Mouse (Mus musculus) neural tube, embryonic 12.5 days (tissue): ENCODE results near the gene Ttc19. TPM values are rescaled to one million over a fixed set of nuclear protein-coding genes. Genes with fewer than 3 reads are reported as not detected.

Source experiments
- ATAC-seq: fragments of 200-750 bp; cut with Nextera tagmentation; 2 replicates; pipeline ENCODE4 v1.8.0; 2017; ENCODE audit warnings: low read depth, mild to moderate bottlenecking, moderate TSS enrichment, moderate library complexity; ENCODE audit not compliant: low FRiP score
- H3K27ac ChIP-seq: fragments of 300-500 bp; sonication (generic); 2 replicates; pipeline ENCODE4 v1.5.1; 2016
- H3K27me3 ChIP-seq: fragments of 300-500 bp; sonication (generic); replicated peaks from 2 replicates; pipeline ENCODE4 v1.6.1; 2016; ENCODE audit warnings: mild to moderate bottlenecking
- H3K36me3 ChIP-seq: fragments of 300-500 bp; sonication (generic); 2 replicates; pipeline ENCODE4 v1.6.1; 2016; ENCODE audit warnings: mild to moderate bottlenecking
- H3K4me1 ChIP-seq: fragments of 300-500 bp; sonication (generic); 2 replicates; pipeline ENCODE4 v1.6.1; 2016
- H3K4me2 ChIP-seq: fragments of 300-500 bp; sonication (generic); replicated peaks from 2 replicates; pipeline ENCODE4 v1.6.1; 2016; ENCODE audit warnings: mild to moderate bottlenecking
- H3K4me3 ChIP-seq: fragments of 300-500 bp; sonication (generic); 2 replicates; pipeline ENCODE4 v1.5.1; 2016
- H3K9ac ChIP-seq: fragments of 300-500 bp; sonication (generic); 2 replicates; pipeline ENCODE4 v1.6.1; 2016; ENCODE audit warnings: mild to moderate bottlenecking
- H3K9me3 ChIP-seq: fragments of 300-500 bp; sonication (generic); 2 replicates; pipeline ENCODE4 v1.6.1; 2016; ENCODE audit warnings: mild to moderate bottlenecking
- whole genome bisulfite sequencing: fragments of 180-500 bp; shearing (Covaris S2); methylation state at CpG from one replicate; pipeline ENCODE4 v1.1.7; 2016; 5-methylcytosine and 5-hydroxymethylcytosine counted together
- polyA plus RNA-seq: library from polyadenylated mRNA; unstranded; fragments of >200 nt; fragmentation: Nextera tagmentation; extraction: Ambion mirVana; gene quantifications from 2 replicates; pipeline ENCODE4 v1.2.1, GENCODE M21; 2016

The Ttc19 gene
- polyA plus RNA-seq, 1 experiment from 2014 or later = 37.0 TPM

DNA sequence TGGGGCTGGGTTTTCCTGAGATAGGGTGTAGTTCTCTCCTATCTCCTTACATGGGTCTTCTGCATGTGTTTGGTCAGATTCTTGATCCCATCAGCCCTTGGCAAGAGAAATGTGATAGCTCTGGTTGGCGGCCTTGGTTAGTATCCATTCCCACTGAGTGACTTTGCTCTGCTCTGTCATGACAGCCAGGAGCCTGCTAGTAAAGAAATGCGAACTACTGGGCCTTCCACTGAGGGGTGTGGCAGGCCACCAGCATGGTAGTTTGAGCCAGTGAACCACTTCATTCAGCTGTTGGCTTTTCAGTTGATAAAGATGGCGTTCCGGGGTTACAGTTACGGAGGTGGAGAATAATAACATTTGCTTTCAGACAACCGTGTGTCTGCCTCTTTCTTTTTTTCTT is 17.6 kb downstream of the Ttc19 start:
- Histone ChIP-seq H3K9ac (no peak overlapping the region), H3K27me3 (no peaks in the 10 kb centered on the region), H3K4me2 (no peak overlapping the region), H3K36me3 (peaks cover 26% of the 10 kb centered on the region; the same call in 1 of the 2 replicates), H3K4me3 (no peak overlapping the region), H3K27ac (no peak overlapping the region), H3K4me1 (peaks cover 6% of the 10 kb centered on the region; the same call in 1 of the 2 replicates), H3K9me3 (no peaks in the 10 kb centered on the region)
- no peak for ATAC-seq
- WGBS = 86% methylated on average over 6 of the region's 6 CpGs

GRCm38 (mm10) chr11:62305866-62306265 is 24.6 kb downstream of the Ttc19 start:
- Histone ChIP-seq H3K9me3 (no peaks in the 10 kb centered on the region), H3K4me1 (peaks cover 6% of the 10 kb centered on the region; the same call in 1 of the 2 replicates), H3K27ac (no peak overlapping the region), H3K27me3 (no peaks in the 10 kb centered on the region), H3K36me3 (peaks cover 28% of the 10 kb centered on the region), H3K4me3 (no peak overlapping the region), H3K4me2 (no peak overlapping the region), H3K9ac (no peak overlapping the region)
- WGBS = 96% methylated on average over 2 of the region's 2 CpGs
- ATAC-seq = no peak

GRCm38 (mm10) chr11:62309296-62309695 is 28.0 kb downstream of the Ttc19 start:
- no peak overlapping the region for H3K4me3 ChIP-seq
- no peak for ATAC-seq
- 98% methylated on average over 2 of the region's 2 CpGs for WGBS
- no peaks in the 10 kb centered on the region for H3K4me1 ChIP-seq
- no peak overlapping the region for H3K27ac ChIP-seq
- peaks cover 56% of the 10 kb centered on the region for H3K36me3 ChIP-seq
- no peak overlapping the region for H3K4me2 ChIP-seq
- H3K9me3 ChIP-seq = no peaks in the 10 kb centered on the region
- no peaks in the 10 kb centered on the region for H3K27me3 ChIP-seq
- H3K9ac ChIP-seq = no peak overlapping the region

DNA sequence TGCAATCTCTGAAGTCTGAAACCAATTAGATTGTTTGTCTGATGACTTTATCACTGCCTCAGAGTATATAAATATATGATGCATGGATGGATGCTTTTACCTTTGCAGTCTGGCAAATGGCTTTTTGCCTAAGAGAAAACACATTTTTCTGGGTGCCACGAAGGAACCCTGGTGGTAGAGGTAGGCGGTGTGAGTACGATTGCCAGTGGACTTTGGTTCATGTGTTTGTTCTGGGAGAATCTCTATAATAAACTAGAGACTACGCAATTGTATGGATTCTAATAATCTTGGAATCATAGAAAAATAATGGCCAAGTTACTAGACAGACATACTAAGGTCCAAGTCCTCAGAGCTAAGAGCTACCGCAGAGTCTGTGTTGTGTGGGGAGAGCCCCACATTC is 33.7 kb downstream of the Ttc19 start:
- 95% methylated on average over 5 of the region's 5 CpGs for WGBS
- Histone ChIP-seq H3K27me3 (no peaks in the 10 kb centered on the region), H3K4me3 (no peak overlapping the region), H3K9ac (no peak overlapping the region), H3K27ac (no peak overlapping the region), H3K4me2 (no peak overlapping the region), H3K9me3 (no peaks in the 10 kb centered on the region), H3K36me3 (peaks cover 83% of the 10 kb centered on the region), H3K4me1 (no peaks in the 10 kb centered on the region)
- ATAC-seq = no peak

DNA sequence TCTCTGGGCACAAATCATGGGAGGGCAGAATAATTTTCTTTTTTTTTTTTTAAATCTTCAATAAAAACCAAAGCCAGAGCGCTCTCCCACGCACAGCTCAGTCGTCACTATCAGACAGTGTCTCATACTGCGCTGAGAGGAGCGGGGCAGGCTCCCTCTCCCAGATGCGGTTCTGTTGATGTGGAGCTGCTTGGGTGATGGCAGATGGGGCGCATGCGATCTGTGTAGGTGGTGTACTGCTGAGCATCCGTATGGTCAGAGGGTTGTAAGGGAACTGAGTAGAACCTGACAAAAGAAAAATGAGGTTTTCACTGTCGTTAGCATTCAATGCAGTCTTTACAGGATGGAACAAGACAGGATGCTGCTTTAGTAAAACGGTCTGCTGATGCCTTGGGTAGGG is 36.5 kb downstream of the Ttc19 start:
- no peak for ATAC-seq
- WGBS = 88% methylated on average over 11 of the region's 11 CpGs
- peaks cover 91% of the 10 kb centered on the region for H3K36me3 ChIP-seq
- H3K4me3 ChIP-seq = no peak overlapping the region
- H3K27me3 ChIP-seq = no peaks in the 10 kb centered on the region
- no peaks in the 10 kb centered on the region for H3K4me1 ChIP-seq
- H3K9me3 ChIP-seq = no peaks in the 10 kb centered on the region
- no peak overlapping the region for H3K27ac ChIP-seq
- H3K9ac ChIP-seq = no peak overlapping the region
- no peak overlapping the region for H3K4me2 ChIP-seq

- Histone ChIP-seq H3K9ac (no peak overlapping the region), H3K4me3 (no peak overlapping the region), H3K9me3 (no peaks in the 10 kb centered on the region), H3K36me3 (peaks cover 83% of the 10 kb centered on the region), H3K27me3 (no peaks in the 10 kb centered on the region), H3K27ac (no peak overlapping the region), H3K4me2 (no peak overlapping the region), H3K4me1 (no peaks in the 10 kb centered on the region)
- no peak for ATAC-seq
- 88% methylated on average over 3 of the region's 3 CpGs for WGBS
Observed at GRCm38 (mm10) chr11:62320097-62320496, 38.8 kb downstream of the Ttc19 start.

DNA sequence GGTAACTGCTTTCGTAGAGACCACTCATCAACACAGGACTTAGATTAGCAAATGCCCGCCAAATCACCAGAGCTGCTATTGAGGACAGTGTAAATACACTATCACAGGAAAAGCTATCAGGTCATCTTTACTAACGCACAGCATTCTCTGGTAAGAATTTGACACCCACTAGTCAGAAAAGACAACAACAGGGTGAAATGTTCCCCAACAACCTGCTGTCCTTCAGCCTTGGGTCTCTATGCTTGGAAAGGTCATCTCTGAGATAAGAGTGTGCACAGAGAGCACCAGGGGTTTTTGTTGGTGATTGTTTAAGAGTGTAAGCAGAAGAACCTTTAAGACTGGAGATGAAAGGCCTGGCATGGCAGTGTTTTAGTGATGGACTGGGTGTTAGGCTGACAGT is 42.4 kb downstream of the Ttc19 start:
- Histone ChIP-seq H3K36me3 (peaks cover 78% of the 10 kb centered on the region), H3K27me3 (no peaks in the 10 kb centered on the region), H3K4me3 (no peak overlapping the region), H3K4me1 (no peaks in the 10 kb centered on the region), H3K4me2 (no peak overlapping the region), H3K9ac (no peak overlapping the region), H3K27ac (no peak overlapping the region), H3K9me3 (no peaks in the 10 kb centered on the region)
- ATAC-seq = no peak
- 92% methylated on average over 3 of the region's 3 CpGs for WGBS

GRCm38 (mm10) chr11:62331141-62331540 is 49.9 kb downstream of the Ttc19 start:
- Histone ChIP-seq H3K4me1 (no peaks in the 10 kb centered on the region), H3K9ac (no peak overlapping the region), H3K9me3 (no peaks in the 10 kb centered on the region), H3K4me2 (no peak overlapping the region), H3K36me3 (peaks cover 80% of the 10 kb centered on the region), H3K4me3 (no peak overlapping the region), H3K27me3 (no peaks in the 10 kb centered on the region), H3K27ac (no peak overlapping the region)
- ATAC-seq = no peak
- WGBS = 92% methylated on average over 5 of the region's 5 CpGs

GRCm38 (mm10) chr11:62332228-62332627 is 51.0 kb downstream of the Ttc19 start:
- WGBS = 95% methylated on average over 4 of the region's 4 CpGs
- Histone ChIP-seq H3K9me3 (no peaks in the 10 kb centered on the region), H3K4me3 (no peak overlapping the region), H3K27ac (no peak overlapping the region), H3K27me3 (no peaks in the 10 kb centered on the region), H3K4me2 (no peak overlapping the region), H3K36me3 (peaks cover 79% of the 10 kb centered on the region), H3K4me1 (no peaks in the 10 kb centered on the region), H3K9ac (no peak overlapping the region)
- ATAC-seq = no peak

DNA sequence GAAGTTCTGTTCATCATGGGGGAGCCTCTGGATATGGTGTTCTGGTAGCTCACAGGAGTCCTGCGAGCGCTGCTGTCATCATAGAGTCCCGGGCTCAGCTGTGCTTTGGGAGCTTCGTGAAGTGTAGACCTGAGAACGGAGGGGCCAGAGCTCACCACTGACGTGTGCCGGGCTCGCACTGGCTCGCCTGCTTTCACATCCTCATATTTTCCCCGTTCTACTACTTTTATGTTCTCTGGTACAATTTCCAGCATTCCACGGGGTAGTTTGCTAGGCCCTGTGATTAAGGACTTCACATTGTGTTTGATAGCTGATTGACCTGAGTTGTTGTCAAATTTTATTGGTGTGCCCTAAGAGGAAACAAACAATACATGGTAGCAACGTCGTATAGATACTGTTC is 61.7 kb downstream of the Ttc19 start:
- H3K36me3 ChIP-seq = peaks cover 59% of the 10 kb centered on the region
- no peaks in the 10 kb centered on the region for H3K27me3 ChIP-seq
- whole genome bisulfite sequencing = 91% methylated on average over 13 of the region's 13 CpGs
- H3K4me2 ChIP-seq = no peak overlapping the region
- H3K4me1 ChIP-seq = no peaks in the 10 kb centered on the region
- no peak overlapping the region for H3K9ac ChIP-seq
- ATAC-seq = no peak
- no peaks in the 10 kb centered on the region for H3K9me3 ChIP-seq
- H3K27ac ChIP-seq = no peak overlapping the region
- no peak overlapping the region for H3K4me3 ChIP-seq

DNA sequence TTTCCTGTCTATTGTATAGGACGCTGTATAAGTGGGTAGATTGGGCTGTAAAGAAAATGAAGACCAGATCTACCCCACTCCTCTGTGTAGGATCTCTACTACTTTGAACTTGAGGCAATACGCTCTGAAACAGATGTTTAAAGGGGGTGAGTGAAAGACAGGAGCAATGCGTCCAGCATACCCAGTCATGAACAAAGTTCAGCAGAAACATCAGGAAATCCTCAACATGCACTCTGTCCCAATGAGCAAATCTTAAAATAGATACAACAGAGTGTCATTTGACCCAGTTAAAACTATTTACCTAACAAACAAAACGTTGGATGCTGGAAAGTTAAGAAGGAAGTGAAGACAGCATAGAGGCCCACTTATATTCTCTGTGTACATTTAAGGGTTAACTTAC is 70.7 kb downstream of the Ttc19 start:
- Histone ChIP-seq H3K27ac (no peak overlapping the region), H3K9me3 (no peaks in the 10 kb centered on the region), H3K4me1 (no peaks in the 10 kb centered on the region), H3K27me3 (no peaks in the 10 kb centered on the region), H3K9ac (no peak overlapping the region), H3K4me3 (no peak overlapping the region), H3K36me3 (peaks cover 56% of the 10 kb centered on the region), H3K4me2 (no peak overlapping the region)
- 84% methylated on average over 4 of the region's 4 CpGs for WGBS
- no peak for ATAC-seq

DNA sequence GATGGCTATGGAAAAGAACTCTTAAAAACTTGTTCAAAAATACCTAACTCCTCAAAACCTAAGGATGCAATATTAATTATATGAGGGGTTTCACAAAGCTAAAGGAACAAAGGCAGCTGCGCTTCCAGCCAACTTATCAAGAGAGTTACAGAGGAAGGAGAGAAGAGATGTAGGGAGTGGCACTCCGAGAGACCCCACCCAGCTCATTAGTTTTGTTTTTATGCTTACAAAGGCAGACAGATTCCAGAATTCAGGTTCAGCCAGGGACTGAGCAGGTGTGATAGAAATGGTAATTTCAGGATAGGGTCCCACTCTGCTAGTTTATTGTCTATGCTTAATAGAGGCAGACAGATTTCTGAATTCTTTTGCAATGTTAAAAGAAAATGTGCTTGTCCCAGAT is 73.9 kb downstream of the Ttc19 start:
- H3K27me3 ChIP-seq = no peaks in the 10 kb centered on the region
- H3K36me3 ChIP-seq = peaks cover 42% of the 10 kb centered on the region
- no peak overlapping the region for H3K4me3 ChIP-seq
- no peak overlapping the region for H3K4me2 ChIP-seq
- H3K9ac ChIP-seq = no peak overlapping the region
- H3K4me1 ChIP-seq = no peaks in the 10 kb centered on the region
- WGBS = 92% methylated on average over 2 of the region's 2 CpGs
- no peak overlapping the region for H3K27ac ChIP-seq
- ATAC-seq = no peak
- no peaks in the 10 kb centered on the region for H3K9me3 ChIP-seq

DNA sequence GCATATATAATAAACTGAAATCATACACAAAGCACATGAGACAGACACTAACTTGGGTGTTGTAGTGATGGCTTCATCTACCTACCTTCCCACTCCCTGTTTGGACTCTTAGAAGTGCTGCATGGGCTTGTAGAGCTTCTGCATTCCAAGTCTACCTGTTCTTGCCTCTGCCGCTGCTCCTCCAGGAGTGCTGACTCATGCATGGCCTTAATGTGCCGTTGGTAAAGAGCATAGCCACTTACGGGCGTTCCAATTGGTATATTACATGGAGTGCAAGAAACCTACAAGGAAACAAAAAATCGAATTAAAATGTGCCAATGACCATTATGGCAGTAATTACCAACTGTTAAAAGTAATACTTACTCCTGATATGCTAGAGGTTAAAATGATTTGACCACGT is 85.6 kb downstream of the Ttc19 start:
- peaks cover 35% of the 10 kb centered on the region for H3K36me3 ChIP-seq
- WGBS = 93% methylated on average over 6 of the region's 6 CpGs

More for the DNA sequence above, 85.6 kb downstream of the Ttc19 start:
- Histone ChIP-seq H3K4me1 (no peaks in the 10 kb centered on the region), H3K9ac (no peak overlapping the region), H3K27me3 (no peaks in the 10 kb centered on the region), H3K4me2 (no peak overlapping the region), H3K27ac (no peak overlapping the region), H3K4me3 (no peak overlapping the region), H3K9me3 (no peaks in the 10 kb centered on the region)
- no peak for ATAC-seq
